Mouse (Mus musculus): Measurements from ENCODE around the gene Swap70.

Swap70 gene

DNA sequence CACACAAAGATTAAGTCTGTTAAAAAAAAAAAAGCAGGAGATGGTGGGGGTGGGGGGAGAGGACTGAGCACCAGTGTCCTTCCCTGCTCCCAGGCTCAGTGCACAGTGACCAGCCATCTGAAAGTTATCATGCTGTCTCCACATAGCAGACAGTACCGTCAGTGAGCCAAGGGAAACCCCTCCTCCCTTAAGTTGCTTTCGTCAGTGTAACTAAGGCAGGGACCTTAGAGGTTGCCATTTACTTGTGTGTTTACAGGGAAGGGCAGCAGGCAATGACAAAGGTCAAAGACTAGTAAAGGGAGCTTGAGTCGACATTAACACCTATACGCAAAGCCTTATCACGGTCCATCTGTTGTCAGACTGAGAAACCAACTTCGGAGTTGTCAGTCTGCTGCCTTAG is 81.4 kb downstream of the Swap70 start:
- no peak for DNase-seq (ENCODE audit: low read depth, low spot score)

DNA sequence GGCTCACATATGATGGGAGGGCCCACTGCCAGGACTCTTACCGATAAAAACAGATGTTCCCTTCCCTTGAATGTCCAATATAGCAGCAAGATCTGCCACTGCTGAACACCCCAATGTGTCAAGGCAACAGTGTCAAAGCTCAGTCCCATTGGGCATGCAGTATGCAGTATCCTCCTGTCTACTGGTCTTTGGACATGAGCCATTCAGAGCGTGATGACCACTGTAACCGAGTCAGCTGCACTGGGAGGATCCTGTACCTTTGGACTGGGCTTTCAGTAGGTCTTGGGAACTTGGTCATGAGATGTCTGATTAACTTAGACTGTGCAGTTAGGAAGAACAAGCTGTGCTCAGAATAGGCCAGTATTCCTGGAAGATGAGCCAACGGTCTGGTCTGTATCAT is 84.0 kb downstream of the Swap70 start:
- DNase-seq (ENCODE audit: low read depth, low spot score) = no peak

DNA sequence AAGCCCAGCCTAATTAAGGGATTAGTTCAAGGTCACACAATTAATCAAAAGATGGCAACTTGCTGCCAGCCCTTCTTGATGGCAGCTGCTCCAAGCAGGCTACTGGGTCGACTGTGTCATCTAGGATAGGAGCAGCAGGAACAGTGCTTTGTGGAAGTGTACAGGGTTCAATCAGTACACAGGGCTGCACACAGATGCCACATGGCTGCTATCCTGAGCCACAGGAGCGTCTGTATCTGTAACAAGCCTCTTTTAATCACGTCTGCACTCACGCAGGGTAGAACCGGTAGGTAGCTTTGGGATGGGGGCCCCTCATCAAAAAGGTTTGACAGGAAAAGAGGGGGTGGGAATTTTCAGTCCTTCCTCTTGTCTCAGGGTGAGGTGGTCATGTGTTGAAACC is 84.8 kb downstream of the Swap70 start:
- DNase-seq (ENCODE audit: low read depth, low spot score) = no peak

DNA sequence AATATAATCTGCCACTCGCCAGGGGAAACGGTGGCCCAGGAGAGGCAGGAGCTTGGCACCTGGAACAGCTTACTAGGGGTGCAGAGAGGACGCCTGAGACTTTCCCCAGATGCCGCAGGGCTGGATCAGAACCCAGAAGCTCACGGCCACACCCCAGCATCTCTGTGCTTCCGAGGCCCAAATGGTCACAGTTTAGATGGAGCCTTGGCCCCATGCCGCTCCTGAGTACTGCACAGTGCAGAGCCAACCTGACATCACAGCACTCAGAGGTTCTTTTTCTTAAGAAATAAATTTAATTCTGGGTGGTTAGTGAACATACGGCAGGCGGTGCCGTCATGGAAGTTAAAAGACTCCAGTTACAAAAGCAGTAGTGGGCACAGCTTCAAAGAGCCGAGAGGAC is 86.2 kb downstream of the Swap70 start:
- DNase-seq (ENCODE audit: low read depth, low spot score) = no peak

DNA sequence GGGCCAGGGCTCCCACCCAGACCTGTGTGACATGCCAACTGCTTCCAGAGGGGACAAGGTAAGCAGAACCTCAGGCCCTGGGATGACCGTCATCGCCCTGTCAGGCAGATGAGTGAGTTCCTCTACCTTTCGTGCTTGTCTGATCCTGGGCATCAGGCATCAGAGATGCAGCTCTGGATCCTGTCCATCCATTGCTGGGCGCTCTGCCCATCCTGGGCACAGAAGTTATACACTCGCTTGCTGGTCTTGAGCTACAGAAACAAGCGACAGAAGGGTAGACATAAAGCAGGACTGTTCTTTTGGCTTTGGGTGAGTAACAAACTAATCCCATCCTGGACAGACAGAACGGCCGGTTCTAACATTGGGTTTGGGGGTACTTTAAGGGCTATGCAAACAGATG is 87.7 kb downstream of the Swap70 start:
- DNase-seq (ENCODE audit: low read depth, low spot score) = no peak

DNA sequence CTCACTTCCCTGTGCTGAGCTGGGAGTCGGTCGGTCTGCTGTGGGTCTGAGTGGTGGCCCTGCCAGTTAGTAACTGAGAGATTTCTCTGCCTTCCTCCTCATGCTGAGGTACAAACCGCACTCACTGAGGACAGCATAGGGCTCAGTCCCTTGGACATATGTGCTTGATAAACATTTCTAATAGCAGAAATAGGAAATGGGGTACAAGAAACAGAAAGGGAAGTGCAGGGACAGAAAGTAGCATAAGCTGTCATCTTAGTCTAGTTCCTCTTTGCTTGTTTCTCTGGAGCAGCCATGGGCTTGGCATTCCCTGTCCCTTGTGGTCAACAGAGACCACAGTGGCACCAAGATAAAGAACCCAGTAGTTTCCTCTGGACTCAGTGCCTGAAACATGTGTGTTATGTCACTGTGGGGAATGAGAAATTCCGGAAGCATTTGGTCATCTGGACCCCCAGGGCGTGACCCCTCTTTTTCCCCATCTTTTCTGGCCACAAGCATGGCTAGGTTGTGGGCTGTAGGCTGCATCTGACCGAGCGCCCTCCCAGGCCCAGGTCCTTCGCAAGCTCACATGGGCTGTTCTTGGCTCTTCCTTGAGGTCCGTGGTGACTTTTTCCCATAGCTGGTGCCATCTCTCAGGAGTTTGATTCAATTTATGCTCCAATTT is 92.0 kb downstream of the Swap70 start:
- no peak for DNase-seq (ENCODE audit: low read depth, low spot score)

DNA sequence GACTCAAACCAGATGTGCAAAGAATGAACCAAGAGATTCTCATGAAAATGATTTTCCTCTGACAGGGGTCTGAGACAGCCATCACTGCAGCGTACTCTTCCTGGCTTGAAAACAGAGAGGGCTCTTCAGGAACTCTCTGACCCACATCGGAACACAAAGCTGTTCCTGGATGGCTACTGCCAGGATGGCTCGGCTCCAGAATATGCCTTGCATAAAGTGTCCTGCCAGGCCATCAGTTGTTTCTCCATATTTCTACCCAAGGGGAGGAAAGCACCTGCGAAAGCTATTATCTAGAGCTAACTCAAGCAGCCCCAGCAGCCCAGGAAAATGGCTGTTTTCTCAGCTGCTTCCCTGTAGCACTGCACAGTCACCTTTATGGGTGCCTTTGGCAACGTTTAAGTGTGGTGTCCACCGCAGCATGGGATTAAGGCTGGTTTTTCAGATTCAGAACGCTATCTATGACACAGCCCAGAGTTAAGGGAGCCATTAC is 92.9 kb downstream of the Swap70 start:
- no peak for DNase-seq (ENCODE audit: low read depth, low spot score)

DNA sequence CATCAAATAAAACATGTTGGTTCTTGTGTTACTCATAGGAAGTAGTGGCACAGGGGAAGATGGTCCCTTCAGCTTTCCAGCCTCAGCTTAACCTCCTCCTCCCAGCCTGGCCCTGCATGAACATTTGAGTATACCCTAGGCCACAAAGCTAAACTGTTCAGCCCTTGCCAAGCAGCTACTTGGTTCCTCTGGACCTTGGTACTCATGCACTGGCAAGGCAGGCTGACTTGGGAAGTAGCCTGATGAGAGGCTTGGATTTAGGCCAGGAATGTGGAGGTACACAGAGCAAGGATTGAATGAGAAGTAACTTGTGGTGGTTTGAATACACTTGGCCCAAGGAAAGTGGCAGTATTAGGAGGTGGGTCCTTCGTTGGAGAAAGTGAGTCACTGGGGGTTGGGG is 93.8 kb downstream of the Swap70 start:
- DNase-seq (ENCODE audit: low read depth, low spot score) = no peak

DNA sequence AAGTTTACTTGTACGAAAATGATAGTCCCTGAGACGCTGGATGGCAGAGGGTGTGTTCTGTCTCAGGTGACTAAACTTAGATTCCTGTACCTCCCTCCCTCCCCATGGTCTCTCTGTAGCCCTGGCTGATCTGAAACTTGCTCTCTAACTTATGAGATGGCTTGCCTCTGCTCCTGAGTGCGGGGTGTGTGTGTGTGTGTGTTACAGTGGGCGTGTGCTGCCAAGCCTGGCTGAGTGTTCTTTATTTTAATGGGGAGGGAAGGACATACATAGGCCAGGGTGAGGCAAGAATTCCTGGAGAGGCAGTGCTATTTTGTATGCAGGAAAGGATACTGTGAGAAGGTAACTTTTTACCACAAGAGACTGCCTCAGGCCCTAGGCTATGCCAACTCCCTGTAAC is 95.9 kb downstream of the Swap70 start:
- DNase-seq (ENCODE audit: low read depth, low spot score) = no peak

DNA sequence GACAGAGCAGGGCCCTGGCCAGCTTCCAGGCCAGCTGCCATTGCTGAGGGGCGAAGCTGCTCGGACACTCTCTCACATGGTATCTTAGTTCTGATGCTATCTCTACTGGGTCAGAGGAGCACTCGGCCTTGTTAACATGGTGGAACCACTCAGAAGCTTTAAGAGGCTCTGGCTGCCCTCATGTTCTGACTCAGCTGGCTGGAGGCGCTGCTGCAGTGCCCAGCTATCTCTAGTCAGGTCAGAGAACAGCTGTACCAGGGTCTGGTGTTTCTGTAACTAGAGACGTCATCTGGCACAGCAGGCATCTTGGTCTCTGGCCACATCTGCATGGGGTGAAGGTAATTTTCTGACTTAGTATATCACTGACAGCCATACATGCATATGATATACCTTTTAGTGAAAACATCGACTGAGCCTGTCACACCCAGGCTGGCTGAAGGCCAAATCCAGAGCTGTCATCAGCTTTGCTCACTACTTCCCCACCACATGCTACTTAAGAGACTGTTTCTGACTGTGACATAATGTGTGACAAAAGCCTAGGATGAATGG is 97.5 kb downstream of the Swap70 start:
- DNase-seq (ENCODE audit: low read depth, low spot score) = no peak

DNA sequence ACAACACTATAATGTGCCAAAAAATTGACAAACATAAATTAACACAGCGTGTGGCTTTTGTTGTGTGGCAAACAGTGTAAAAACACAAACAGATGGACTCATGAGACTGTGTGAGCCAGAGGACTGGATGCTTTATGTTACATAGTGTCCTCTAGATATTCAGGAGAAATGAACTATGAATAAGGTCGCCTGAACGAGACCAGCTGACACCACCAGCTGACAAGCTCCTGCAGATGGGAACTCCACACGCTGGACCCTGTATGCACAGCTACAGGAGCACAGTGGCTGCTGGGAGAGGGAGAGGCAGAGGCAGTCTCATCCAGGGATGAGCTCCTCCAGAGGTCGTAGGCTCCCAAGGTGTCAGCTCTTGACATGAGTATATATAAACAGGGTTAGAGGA is 99.6 kb downstream of the Swap70 start:
- DNase-seq (ENCODE audit: low read depth, low spot score) = no peak

DNA sequence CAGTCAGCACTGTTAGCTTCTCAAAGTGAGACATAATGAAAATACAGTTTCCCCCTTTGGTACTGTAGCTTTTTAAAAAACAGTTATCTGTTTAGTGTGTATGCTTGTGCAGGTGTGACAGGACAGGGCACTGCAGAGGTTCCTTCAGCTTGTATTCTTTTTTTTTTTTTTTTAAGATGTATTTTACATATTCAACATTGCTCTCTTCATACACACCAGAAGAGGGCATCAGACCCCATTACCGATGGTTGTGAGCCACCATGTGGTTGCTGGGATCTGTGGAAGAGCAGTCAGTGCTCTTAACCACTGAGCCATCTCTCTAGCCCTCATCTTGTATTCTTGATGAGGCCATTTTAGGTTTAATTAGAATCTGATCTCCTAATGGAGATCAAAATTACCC is 103.3 kb downstream of the Swap70 start:
- DNase-seq (ENCODE audit: low read depth, low spot score) = no peak

DNA sequence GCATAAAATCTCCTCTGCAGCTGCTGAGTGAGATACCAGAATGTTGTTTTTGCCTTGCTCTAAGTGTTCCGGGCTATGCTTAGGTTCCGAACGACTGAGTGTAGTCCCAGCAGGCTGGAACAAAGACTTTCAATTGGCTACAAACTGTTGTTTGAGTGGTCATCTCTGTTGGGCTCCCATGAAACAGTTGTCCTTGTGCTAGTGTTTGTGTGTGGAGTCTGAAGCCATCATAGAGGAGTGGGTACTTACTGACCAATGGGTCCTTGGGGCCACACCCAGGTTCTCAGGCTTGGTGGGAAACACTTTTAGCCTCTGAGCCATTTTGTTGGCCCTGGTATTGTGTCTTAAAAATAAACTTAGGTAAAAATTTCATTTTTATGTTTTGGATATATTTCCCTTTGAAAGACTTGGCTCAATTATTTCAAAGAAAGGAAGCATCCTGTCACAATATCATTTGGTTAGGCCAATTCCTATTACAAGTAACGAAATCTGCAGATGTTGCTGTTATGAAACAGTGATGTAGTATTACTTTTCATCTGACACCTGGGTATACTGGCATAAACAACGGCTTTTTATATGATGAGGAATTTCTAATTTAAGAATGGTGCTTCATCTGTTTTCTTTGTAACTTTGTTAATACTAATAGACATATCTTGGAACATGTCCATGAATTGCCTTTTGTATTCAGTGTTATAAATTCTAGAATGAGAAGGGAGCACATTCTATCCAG is 104.0 kb downstream of the Swap70 start:
- no peak for DNase-seq (ENCODE audit: low read depth, low spot score)

All from R1 (cell line).